Mouse (Mus musculus) stomach, postnatal 0 days (tissue): ENCODE measurements around the gene Asphd2. TPM values are rescaled to one million over a fixed set of nuclear protein-coding genes. Genes with fewer than 3 reads are reported as not detected.

ENCODE experiments used
- ATAC-seq: fragments of 200-750 bp; cut with Nextera tagmentation; 2 replicates; pipeline ENCODE4 v1.8.0; 2017; ENCODE audit not compliant: low FRiP score, low TSS enrichment
- DNase-seq: peaks from one replicate; pipeline ENCODE4 v3.0.0-alpha.2; 2016; ENCODE audit warnings: low spot score
- H3K27ac ChIP-seq: fragments of 300-500 bp; sonication (generic); replicated peaks from 2 replicates; pipeline ENCODE4 v1.5.1; 2014; ENCODE audit warnings: mild to moderate bottlenecking, control low read depth
- H3K27me3 ChIP-seq: fragments of 300-500 bp; sonication (generic); 2 replicates; pipeline ENCODE4 v1.6.1; 2014; ENCODE audit warnings: low read length; ENCODE audit not compliant: control insufficient read depth, insufficient read depth
- H3K36me3 ChIP-seq: fragments of 300-500 bp; sonication (generic); 2 replicates; pipeline ENCODE4 v1.6.1; 2014; ENCODE audit warnings: low read length, mixed read lengths; ENCODE audit not compliant: control insufficient read depth, insufficient read depth
- H3K4me1 ChIP-seq: fragments of 300-500 bp; sonication (generic); replicated peaks from 2 replicates; pipeline ENCODE4 v1.6.1; 2014; ENCODE audit warnings: antibody characterized with exemption; ENCODE audit not compliant: control insufficient read depth, insufficient read depth
- H3K4me2 ChIP-seq: fragments of 300-500 bp; sonication (generic); replicated peaks from 2 replicates; pipeline ENCODE4 v1.6.1; 2014; ENCODE audit warnings: low read depth, mild to moderate bottlenecking, control low read depth, moderate library complexity
- H3K4me3 ChIP-seq: fragments of 300-500 bp; sonication (generic); 2 replicates; pipeline ENCODE4 v1.5.1; 2014; ENCODE audit warnings: low read depth, low read length, control low read depth
- H3K9ac ChIP-seq: fragments of 300-500 bp; sonication (generic); 2 replicates; pipeline ENCODE4 v1.6.1; 2014; ENCODE audit warnings: mild to moderate bottlenecking, low read length, control low read depth, mixed read lengths
- H3K9me3 ChIP-seq: fragments of 300-500 bp; sonication (generic); 2 replicates; pipeline ENCODE4 v1.6.1; 2016; ENCODE audit warnings: low read length; ENCODE audit not compliant: control insufficient read depth
- CTCF ChIP-seq: IDR thresholded peaks from 2 replicates; pipeline ENCODE4 v1.5.1; 2016; ENCODE audit warnings: antibody characterized with exemption, low read depth, mild to moderate bottlenecking, moderate library complexity
- EP300 ChIP-seq: optimal IDR thresholded peaks from 2 replicates; pipeline ENCODE3; 2016; ENCODE audit warnings: antibody characterized with exemption
- WGBS: fragments of 180-500 bp; shearing (Covaris S2); extraction: QIAGEN DNeasy Blood & Tissue Kit; methylation state at CpG from one replicate; pipeline ENCODE4 v1.1.7; 2014; 5-methylcytosine and 5-hydroxymethylcytosine counted together
- polyA plus RNA-seq: library from polyadenylated mRNA; unstranded; fragments of >200 nt; fragmentation: Nextera tagmentation; extraction: Ambion mirVana; gene quantifications from 2 replicates; pipeline ENCODE4 v1.2.1, GENCODE M21; 2015

The Asphd2 gene
- polyA plus RNA-seq, 1 experiment from 2014 or later = 4.4 TPM

DNA sequence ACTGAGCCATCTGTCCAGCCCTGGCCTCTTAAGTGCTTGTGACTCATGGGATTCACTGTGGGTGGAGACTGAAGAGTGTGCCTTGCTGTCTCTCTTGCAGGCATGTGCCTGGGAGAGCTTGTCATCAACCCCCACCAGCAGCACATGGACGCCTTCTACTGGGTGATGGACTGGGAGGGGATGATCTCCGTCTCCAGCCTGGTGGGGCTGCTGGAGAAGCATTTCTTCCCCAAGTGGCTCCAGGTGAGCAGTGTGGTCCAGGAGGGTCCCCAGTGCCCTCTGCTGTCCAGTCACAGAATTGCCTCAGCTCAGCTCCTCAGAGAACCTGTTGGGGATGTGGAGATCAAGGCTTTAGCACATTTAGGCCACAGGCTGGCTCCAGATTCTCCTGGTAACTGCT, 59.2 kb downstream of the Asphd2 start:
- Histone ChIP-seq H3K27ac (no peak overlapping the region), H3K4me2 (no peak overlapping the region), H3K4me3 (no peak overlapping the region), H3K4me1 (no peaks in the 10 kb centered on the region), H3K9ac (no peak overlapping the region), H3K9me3 (no peaks in the 10 kb centered on the region), H3K27me3 (no peaks in the 10 kb centered on the region), H3K36me3 (peaks cover 49% of the 10 kb centered on the region)
- peak; percentile 68 for DNase-seq
- TF ChIP-seq CTCF = peak; percentile 81
- TF ChIP-seq EP300 = no peak
- no peak for ATAC-seq
- WGBS = 18% methylated on average over 2 of the region's 2 CpGs

Other genes with a start within 250 kb of the Asphd2 start
- 1.9 and 2.2 TPM in 2 replicates for gene Cryba4, start 142.3 kb downstream of the Asphd2 start, polyA plus RNA-seq
- gene Crybb1, start 139.1 kb downstream of the Asphd2 start, polyA plus RNA-seq = 1.7 and 2.0 TPM in 2 replicates
- gene Tpst2, start 118.2 kb downstream of the Asphd2 start, polyA plus RNA-seq = 29.2 and 30.2 TPM in 2 replicates
- 12.4 and 12.9 TPM in 2 replicates for gene Tfip11, start 68.5 kb downstream of the Asphd2 start, polyA plus RNA-seq
- gene Srrd, start 51.8 kb downstream of the Asphd2 start, polyA plus RNA-seq = 19.3 and 20.9 TPM in 2 replicates
- gene Hps4, start 51.8 kb downstream of the Asphd2 start, polyA plus RNA-seq = 15.2 and 15.3 TPM in 2 replicates
- 0.08 and 0.13 TPM in 2 replicates for gene Gm6583, start 38.8 kb downstream of the Asphd2 start, polyA plus RNA-seq
- gene Gm6588, start 54.6 kb upstream of the Asphd2 start, polyA plus RNA-seq = 0.05 TPM in 1 of 2 replicates, not detected in the other
- gene Sez6l, start 182.3 kb upstream of the Asphd2 start, polyA plus RNA-seq = 0.42 and 0.47 TPM in 2 replicates